Mouse (Mus musculus) lung, postnatal 36 days (tissue): ENCODE results near the gene Rasgrp4.
"Not testable (repeated sequence)": the region's sequence is repeated elsewhere in the genome, so short reads cannot be mapped to it uniquely, and the experiment has no call there.

Experiments
- DNase-seq: peaks from one replicate; pipeline ENCODE4 v3.0.0; 2022; ENCODE audit warnings: mixed read lengths

Rasgrp4 gene

DNA sequence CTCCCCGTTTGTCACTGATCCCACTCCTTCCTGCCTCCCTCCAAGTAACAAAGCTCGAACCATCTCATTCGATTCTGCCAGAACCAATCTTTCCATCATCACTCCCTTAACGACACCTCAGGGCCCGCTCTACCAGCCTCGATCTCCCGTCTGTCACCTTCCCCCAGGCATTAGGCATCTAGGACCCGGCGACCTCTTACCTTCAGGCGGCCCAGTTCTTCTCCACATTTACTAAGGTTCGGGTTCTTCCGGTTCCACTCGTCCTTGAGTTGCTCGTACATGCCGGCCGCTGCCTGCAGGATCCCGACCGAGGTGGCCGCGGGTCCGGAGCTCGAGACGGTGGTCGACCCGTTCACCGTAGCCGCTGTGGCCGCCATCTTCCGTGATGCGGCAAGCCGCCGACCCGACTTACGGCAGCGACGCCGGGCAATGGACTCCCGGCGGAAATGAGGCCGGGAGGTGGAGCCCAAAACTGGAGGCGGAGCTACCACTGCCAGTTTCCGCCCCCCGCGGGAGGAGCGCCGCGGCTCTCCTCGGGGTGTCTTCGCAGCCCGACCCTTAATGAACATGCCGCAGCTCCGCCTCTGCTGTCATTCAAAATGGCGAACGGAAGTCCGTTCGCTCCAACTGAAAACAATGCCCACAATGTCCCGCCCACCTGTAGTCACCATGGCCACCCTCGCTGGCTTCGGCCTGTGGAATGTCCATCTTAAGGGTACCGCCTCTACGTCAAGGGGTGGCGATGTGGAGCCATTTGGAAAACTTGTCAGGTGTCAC lies 45.6 kb downstream of the Rasgrp4 start, which contains the start of gene Psmd8:
Gene Psmd8 (minus strand): TSS at position 625 of the 777 bp plus-strand sequence.
- peak; percentile 99 for DNase-seq

- no peak for DNase-seq
Measured at GRCm38 (mm10) chr7:29180854-29181236, 46.2 kb downstream of the Rasgrp4 start.

- DNase-seq: not testable (repeated sequence)
Measured at GRCm38 (mm10) chr7:29181323-29181722, 46.7 kb downstream of the Rasgrp4 start.

DNA sequence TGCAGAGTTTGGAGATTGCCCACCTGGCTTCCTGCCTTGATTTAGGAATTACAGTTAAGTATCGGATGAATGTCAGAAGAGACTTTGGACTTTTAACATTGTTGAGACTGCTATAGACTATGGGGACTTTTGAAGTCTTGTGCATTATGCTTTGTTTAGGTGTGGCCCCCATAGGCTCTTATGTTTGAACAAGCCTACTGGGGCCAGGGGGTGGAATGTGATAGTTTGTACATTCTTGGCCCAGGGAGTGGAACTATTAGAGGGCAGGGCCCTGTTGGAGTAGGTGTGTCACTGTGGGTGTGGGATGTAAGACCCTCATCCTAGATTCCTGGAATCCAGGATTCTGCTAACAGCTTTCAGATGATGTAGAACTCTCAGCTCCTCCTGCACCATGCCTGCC lies 59.6 kb downstream of the Rasgrp4 start:
- DNase-seq: not testable (repeated sequence)

DNA sequence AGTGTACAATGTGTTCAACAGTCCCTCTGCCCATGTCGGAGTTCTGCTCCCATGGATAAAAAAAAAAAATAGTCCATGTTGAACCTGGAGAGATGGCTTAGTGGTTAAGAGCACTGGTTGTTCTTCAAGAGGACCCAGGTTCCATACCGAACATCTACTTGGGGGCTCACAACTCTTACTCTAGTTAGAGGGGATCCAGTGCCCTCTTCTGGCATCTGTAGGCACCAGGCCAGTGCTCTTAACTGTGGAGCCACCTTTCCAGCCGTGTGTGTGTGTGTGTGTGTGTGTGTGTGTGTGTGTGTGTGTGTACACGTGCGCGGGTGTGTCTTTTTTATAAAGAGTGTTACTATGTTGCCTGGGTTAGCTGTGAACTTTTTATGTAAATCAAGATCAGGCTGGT lies 67.9 kb downstream of the Rasgrp4 start:
- no peak for DNase-seq
